Comparison of ENCODE assay signal across 11 mouse cellular contexts in genomic region chr2:128155412-128156066, GRCm38 (mm10). TPM values are rescaled to one million over a fixed set of nuclear protein-coding genes. Genes with fewer than 3 reads are reported as not detected.
DNase-seq lines count a peak whose midpoint lies in the region; ATAC-seq and TF ChIP-seq lines count a peak whose summit lies in the region.
"Had no signal": no experiment of that assay in that cellular context is flagged by ENCODE, and none has a peak within 500 bp of the region (broad histone marks: within the 10 kb centered on the region; RNA-seq: fewer than 3 reads in every experiment).

No protein-coding gene starts in this region.

- no peak overlapping the region for H3K4me3 ChIP-seq in kidney, embryonic 15.5 days (replicated peaks)
- H3K4me3 ChIP-seq in stomach, postnatal 0 days (ENCODE audit: low read depth, low read length), result no peak overlapping the region
- H3K4me3 ChIP-seq: intestine, embryonic 15.5 days; stomach, embryonic 15.5 days had no signal

- peaks cover 58% of the 10 kb centered on the region for H3K4me1 ChIP-seq in kidney, embryonic 15.5 days
- peaks cover 8% of the 10 kb centered on the region; the same call in 1 of the 2 replicates for H3K4me1 ChIP-seq in stomach, postnatal 0 days (replicated peaks; ENCODE audit: control insufficient read depth, insufficient read depth)

- no peak overlapping the region for H3K9ac ChIP-seq in kidney, embryonic 15.5 days
- no peak overlapping the region for H3K9ac ChIP-seq in stomach, postnatal 0 days (ENCODE audit: low read length)
- H3K9ac ChIP-seq: intestine, embryonic 15.5 days; stomach, embryonic 15.5 days had no signal

- H3K4me2 ChIP-seq in kidney, embryonic 15.5 days, result no peak overlapping the region
- no peak overlapping the region for H3K4me2 ChIP-seq in stomach, postnatal 0 days (replicated peaks; ENCODE audit: low read depth)
- H3K4me2 ChIP-seq: intestine, embryonic 15.5 days; stomach, embryonic 15.5 days had no signal

- no peaks in the 10 kb centered on the region for H3K9me3 ChIP-seq in kidney, embryonic 15.5 days (replicated peaks)
- no peaks in the 10 kb centered on the region for H3K9me3 ChIP-seq in stomach, postnatal 0 days (ENCODE audit: control insufficient read depth, low read length)
- H3K9me3 ChIP-seq: intestine, embryonic 15.5 days; stomach, embryonic 15.5 days had no signal

- H3K36me3 ChIP-seq in kidney, embryonic 15.5 days, result peaks cover 48% of the 10 kb centered on the region
- no peaks in the 10 kb centered on the region for H3K36me3 ChIP-seq in stomach, postnatal 0 days (ENCODE audit: control insufficient read depth, insufficient read depth, low read length)
- H3K36me3 ChIP-seq: stomach, embryonic 15.5 days had no signal

- no peak for ATAC-seq in kidney, embryonic 15.5 days (replicated peaks; ENCODE audit: low FRiP score)
- ATAC-seq in megakaryocyte, adult 5-6 weeks (ENCODE audit: poor library complexity, severe bottlenecking), result peak; percentile 15; the same call in 1 of the 2 replicates
- no peak for ATAC-seq in stomach, postnatal 0 days (ENCODE audit: low FRiP score, low TSS enrichment)

- peak; percentile 76 to 81 for DNase-seq in cerebellum, postnatal 10 days
- no peak for DNase-seq in cerebellum, adult 18-20 months
- peak; percentile 42 for DNase-seq in kidney, adult 9 months
- DNase-seq in adrenal gland, postnatal 10 days, result peak; percentile 72
- DNase-seq in layer of hippocampus, adult 18-20 months (ENCODE audit: low spot score in 2 of 2), result no peak
- DNase-seq in stomach, postnatal 0 days (ENCODE audit: low spot score), result no peak

- no peak for TF ChIP-seq EP300 in stomach, postnatal 0 days (optimal IDR thresholded peaks at IDR 0.05)

- H3K27me3 ChIP-seq in kidney, embryonic 15.5 days, result no peaks in the 10 kb centered on the region
- no peaks in the 10 kb centered on the region for H3K27me3 ChIP-seq in stomach, postnatal 0 days (ENCODE audit: control insufficient read depth, insufficient read depth, low read length)
- H3K27me3 ChIP-seq: intestine, embryonic 15.5 days; stomach, embryonic 15.5 days had no signal

- WGBS in kidney, embryonic 15.5 days, result 87% methylated on average over 13 of the region's 13 CpGs
- 88% methylated on average over 13 of the region's 13 CpGs for WGBS in stomach, postnatal 0 days

- no peak overlapping the region for H3K27ac ChIP-seq in kidney, embryonic 15.5 days
- H3K27ac ChIP-seq in stomach, postnatal 0 days (replicated peaks), result no peak overlapping the region
- H3K27ac ChIP-seq: intestine, embryonic 15.5 days; macrophage; stomach, embryonic 15.5 days had no signal

- no peak for TF ChIP-seq CTCF in stomach, postnatal 0 days (IDR thresholded peaks at IDR 0.05; ENCODE audit: low read depth)

RNA-seq across cellular contexts. Expression of gene Bcl2l11, which starts 29.7 kb away (rescaled TPM):
- 28.7 and 29.8 TPM in 2 replicates for polyA plus RNA-seq in kidney, embryonic 15.5 days (2015; fragmentation: Nextera tagmentation; extraction: Ambion mirVana)
- total RNA-seq in adrenal gland, postnatal 10 days (2021), result 10 to 100 TPM; 24.4 to 34.9 TPM
- 16.8 and 21.2 TPM in 2 replicates for total RNA-seq in megakaryocyte, adult 5-6 weeks (2015)
- total RNA-seq in megakaryocyte, adult 5-6 weeks (2017), result 15.1 and 20.4 TPM in 2 replicates
- total RNA-seq in layer of hippocampus, adult 18-20 months (2021), result 1 to 10 TPM; 6.1 to 7.0 TPM
- 6.2 and 8.0 TPM in 2 replicates for polyA plus RNA-seq in stomach, postnatal 0 days (2015; fragmentation: Nextera tagmentation; extraction: Ambion mirVana)

Comparison
In these comparisons a context has a peak if more than half of its experiments do, and no peak if none do; other contexts are left out.
1. DNase-seq: peak in cerebellum, postnatal 10 days (2 of 2), kidney, adult 9 months (single experiment) and adrenal gland, postnatal 10 days (single experiment); none in cerebellum, adult 18-20 months (0 of 2), layer of hippocampus, adult 18-20 months (0 of 2) and stomach, postnatal 0 days (single experiment).